Mouse (Mus musculus) brain, adult 2 months (tissue): Measurements from ENCODE around the gene Lhfp.
"Not testable (repeated sequence)": the region's sequence is repeated elsewhere in the genome, so short reads cannot be mapped to it uniquely, and the experiment has no call there.

Experiments used
- DNase-seq: peaks from one replicate; pipeline ENCODE4 v3.0.0; 2011; ENCODE audit warnings: low read depth, low spot score

The Lhfp gene

DNA sequence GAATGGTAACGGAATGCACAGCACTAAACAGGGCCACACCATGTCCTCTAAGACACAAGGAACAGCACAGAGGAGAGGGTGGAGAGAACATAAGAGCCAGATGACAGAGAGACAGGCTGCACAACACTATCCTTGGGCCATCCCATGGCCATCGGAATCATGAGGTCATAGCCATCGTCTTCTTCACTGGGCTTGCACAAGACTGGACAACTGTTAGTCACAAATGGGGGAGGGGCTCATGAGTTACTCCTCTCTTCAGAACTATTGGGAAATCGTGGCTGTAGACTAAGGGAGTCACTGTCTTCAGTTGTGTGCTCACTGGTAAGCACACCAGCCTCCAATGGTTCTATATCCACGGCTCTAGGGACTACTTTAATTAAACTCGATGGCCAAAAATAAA lies 224.8 kb downstream of the Lhfp start:
- no peak for DNase-seq

DNA sequence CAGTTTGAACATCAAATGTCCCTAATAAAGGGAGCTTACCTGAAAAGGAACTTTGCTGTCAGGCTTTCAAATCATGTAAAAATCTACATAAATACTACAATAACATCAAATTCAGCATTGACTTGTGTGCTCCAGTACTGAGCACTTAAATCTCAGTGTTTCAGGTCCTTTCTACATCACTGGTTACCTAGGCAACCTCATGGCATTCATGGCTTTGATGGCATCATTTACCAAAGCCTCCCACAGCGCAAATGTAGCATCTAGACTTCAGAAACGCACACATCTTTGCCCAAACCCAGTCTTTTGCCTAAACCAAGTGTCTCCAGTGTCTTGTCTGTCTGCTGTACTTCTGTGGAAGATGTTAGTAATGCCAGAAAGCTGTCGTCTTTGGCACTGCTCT lies 225.7 kb downstream of the Lhfp start:
- peak; percentile 29 for DNase-seq

DNA sequence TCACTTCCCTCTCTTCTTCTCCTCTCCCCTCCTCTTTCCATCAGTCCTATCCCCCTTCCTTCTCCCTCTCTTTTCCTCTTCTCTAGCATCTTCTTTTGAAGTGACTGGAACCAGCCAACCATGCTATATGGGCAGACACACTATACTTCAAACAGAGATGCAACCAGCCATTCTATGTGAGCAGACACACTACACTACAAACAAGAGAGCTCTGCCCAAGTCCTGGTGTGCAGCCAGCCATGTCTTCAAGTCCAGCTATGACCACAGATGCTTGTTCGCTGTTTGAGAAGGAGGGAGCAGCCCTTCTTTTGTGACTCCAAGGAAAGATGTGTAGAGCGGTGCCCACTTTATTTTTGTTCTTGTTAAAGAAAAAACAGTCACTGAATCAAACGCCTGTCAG lies 231.9 kb downstream of the Lhfp start:
- no peak for DNase-seq

DNA sequence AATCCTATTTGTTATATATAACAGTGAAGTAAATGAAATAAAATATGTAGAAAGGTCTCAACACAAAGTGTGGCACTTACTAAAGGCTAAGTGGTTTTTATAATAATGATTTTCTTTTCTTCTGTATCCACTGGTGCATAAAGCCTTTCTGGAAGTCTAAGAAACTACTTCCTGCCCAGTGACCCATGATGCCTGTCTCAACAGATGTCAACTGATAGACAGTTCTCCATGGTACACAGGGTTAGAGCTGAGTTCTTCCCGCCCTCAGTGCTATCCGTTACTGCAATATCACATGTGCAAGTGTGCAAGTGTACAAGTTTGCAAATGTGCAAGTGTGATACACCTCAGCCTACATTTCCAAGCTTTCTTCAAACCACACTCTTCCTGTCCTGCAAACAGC lies 236.7 kb downstream of the Lhfp start:
- no peak for DNase-seq

DNA sequence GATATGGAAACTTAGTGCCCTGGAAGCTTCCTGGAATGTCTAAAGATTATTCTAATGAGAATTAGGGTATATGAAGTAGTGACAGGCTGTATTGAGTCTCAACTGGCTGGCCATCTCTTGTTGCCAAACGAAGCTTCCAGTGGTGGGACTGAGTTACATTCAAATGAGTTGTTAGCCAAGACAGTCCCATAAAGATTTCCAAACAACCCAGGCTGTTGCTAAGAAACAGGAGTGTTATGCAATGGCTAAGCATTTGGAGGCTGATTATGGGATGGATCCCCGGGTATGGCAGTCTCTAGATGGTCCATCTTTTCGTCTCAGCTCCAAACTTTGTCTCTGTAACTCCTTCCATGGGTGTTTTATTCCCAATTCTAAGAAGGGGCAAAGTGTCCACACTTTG lies 240.7 kb downstream of the Lhfp start:
- DNase-seq: not testable (repeated sequence)

DNA sequence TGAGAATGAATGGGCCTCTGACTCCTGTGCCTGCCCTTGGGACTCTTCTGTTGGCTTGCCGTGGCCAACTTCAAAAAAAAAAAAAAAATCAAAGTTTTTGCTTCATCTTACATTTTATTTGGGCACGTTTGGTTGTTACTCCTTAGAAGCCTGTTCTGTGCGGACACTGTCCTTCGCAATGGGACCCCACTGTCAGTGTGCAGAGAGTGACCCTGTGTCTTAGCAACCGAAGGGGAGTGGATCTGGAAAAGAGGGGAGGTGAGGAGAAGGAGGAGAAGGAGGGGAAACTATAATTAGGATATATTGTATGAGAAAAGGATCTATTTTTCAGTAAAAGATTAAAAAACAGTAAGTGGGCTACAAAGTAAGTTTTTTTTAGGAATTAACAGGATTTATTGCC lies 242.7 kb downstream of the Lhfp start:
- no peak for DNase-seq

DNA sequence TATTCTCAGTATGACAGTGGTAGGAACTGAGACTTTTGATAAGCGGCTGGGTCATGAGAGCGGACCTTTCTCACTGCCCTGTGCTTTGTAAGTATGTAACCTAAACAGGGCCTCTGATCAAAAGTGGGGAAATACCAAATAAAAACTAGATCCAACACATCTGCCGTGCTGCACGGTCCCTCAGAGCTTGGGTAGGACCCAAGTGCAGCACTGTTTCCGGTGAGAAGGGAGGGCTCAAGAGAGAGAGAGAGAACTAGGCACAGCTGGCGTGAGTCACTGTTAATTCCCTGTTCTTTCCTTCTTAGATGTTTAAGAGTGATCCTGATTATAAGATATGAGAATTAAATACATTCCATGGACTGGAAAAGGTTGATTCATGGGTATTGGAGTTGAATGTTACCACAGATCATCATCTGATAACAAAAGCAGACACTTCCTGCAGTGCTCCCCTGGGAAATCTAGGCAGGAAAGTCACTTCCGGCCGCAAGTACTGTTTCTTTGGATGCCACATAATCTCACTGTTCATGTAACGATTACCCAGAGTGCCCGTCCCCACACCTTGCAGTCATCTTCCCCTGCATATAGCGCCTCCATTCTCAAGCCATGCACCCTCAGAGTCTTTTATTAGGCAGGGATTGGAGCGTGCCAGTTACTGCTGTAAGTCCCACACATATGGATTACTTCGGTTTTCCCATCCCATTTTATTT lies 243.3 kb downstream of the Lhfp start:
- DNase-seq: peak; percentile 62

DNA sequence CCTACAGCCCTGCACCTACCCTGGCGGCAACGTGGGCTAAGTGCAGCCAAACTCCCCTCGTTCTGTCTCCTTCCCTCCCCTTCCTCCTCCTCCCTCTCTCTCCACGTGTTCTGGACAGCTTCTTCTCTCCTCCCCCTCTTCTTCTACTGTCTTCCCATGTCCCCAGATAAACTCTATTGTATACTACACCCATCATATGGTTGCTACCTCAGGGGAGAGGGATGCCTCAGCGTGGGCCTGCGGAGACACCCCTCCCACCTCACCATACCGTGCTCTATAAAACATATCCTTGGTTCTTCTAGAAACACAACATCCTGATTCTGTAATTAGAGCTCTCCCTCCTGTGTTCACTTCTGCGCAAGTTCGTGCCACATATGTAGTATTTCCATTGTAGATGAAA lies 247.3 kb downstream of the Lhfp start:
- no peak for DNase-seq

DNA sequence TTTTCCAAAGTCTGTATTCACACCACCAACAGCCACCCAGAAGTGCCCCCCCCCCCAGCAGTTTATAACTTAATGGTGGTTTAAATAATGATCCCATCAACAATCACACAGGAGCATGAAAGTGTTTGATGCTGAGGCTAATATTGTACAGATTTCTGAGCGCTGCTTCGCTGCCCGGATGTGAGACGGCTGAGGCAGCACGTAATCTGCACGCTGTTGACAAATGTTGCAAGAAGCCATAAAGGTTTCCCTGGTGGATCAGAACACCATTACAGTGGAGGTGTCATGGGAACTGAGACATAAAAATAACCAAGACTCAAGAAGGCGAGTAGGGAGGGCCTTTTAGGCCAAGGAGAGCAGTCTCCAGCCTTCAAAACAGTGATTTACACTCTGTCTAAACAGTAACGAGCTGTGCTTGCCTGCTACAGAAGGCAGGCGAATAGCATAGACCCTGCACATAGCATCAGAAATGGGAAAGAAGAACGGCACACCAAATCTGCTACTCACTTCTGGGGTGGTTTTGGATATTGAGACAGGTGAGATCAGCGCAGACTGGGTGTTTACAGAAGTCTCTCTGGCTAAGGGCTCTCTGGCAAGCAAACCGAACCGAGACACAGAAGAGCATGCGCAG lies 248.4 kb downstream of the Lhfp start:
- DNase-seq: no peak

DNA sequence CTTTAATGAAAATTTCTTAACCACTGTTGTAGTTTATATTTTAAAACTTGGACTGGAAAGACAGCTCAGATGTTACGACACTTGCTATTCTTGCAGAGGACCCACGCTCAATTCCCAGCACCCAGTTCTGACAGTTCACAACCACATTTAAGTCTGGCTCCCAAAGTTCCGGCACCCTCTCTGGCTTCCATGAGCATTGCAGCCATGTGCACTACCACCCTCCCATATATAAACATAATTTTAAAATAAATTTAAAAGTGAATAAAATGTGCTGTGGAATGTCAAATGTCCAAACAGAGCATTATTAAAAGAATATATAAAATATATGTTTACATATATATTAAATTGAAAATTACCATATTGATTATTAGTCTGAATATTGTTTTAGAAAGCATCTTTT lies 249.9 kb downstream of the Lhfp start:
- DNase-seq: no peak

DNA sequence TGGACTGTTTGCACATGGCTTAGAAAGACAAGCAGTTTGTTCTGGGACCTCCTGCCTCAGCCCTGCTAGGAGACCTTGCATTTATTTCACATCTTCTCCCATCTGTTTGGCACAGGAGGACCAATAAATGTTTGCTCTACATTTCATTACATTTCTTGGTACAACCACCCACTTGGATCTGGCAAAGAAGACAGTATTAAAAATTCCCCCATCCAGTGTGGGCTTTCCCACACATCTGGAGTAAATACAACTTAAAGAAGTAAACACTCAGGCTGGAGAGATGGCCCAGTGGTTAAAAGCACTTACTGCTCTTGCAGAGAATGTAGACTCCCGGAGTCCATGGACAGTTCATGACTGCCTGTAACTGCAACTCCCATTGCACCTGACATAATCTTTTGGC lies 250.6 kb downstream of the Lhfp start:
- no peak for DNase-seq

DNA sequence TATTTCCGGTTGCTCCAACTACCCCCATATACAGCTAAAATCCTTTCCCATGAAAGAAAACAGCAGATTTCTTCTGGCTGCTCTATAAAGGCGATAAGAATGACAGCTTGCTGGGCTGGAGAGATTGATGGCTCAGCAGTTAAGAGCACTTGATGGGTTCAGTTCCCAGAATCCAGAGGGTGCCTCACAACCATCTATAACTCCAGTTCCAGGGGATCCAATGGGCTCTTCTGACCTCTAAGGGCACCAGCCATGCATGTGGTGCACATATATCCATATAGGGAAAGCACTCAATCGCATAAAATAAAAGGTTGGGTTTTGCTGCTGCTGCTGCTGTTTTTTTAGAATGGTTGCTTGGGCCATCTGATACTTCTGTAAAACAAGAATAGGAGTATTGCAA lies 251.1 kb downstream of the Lhfp start:
- DNase-seq: no peak

DNA sequence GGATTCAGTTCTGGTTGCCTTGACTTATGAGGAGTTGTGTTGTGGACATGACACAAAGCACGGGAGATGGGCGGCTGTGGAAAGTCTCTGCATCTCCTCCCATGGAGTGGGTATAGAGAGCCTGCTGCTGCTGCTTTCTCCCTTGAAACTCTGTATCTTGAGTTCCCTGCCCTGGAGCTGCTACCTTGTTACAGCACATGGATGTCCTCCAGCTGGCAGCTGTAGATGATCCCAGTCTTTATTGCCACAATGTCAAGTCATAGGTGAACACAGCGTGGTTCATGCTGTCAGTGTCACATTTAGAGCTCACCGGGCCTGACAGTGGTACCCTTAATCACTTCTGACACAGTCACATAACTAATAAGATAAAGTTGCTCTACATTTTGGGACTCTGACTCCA lies 251.7 kb downstream of the Lhfp start:
- DNase-seq: no peak

DNA sequence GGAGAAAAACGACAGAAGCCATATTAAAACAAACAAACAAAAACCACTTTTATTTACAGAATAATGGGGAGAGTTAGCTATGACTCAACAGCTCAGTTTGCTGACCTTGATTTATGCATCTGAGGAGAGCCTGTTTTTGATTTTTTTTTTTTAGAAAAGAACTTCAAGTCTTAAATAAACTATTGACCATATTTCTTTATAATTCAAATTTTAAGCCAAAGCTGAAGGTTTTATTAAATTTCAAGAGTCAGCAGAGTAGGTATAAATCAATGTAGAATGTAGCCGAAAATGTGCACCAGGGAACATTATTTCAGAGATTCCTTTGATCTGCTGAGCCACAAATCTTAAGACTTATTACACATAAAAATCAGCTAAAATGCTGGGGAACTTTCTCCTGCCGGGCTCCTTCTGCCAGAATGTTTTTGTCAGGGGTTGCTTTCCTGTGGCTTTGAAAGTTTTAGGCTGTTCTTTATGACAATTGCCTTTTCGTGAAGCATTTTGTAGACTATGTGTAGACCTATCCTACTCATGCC lies 252.6 kb downstream of the Lhfp start:
- DNase-seq: no peak

DNA sequence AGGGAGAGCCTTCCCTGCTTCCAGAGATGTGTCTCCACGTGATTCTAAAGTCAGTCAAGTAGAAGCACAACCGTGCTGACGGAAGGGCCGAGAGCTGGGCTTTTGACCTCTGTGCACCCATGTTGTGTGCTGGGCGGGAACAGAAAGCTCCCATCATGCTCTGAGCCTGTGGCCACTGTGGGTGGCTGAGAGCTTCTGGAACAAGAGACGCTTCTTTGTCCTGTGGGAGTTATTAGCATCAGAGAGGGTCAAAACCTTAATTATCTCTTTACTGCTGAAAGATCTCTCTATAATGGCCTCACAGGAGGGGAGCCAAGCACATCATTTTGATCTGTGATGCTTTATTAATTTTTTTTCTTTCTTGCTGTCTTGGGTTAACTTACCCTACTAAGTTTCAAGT lies 253.5 kb downstream of the Lhfp start:
- DNase-seq: no peak

DNA sequence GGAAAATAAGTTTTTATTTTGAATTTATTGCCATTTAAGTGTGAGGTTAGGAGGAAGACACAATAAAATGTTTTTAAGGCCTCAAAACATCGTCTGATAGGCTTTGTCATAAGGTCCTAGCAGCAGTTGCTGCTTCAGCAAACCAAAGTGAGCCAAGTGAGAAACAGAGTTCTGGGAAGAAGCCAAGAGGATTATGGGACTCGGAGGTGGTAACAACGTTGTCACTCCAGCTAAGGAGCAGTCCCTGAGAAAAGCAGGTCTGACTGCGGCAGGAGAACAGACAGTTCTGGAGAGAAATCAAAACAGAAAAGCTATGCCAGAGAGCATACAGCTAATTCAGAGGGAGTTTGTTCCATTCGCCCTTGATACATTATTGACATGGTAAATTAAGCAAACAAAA lies 260.5 kb downstream of the Lhfp start:
- DNase-seq: peak; percentile 45

DNA sequence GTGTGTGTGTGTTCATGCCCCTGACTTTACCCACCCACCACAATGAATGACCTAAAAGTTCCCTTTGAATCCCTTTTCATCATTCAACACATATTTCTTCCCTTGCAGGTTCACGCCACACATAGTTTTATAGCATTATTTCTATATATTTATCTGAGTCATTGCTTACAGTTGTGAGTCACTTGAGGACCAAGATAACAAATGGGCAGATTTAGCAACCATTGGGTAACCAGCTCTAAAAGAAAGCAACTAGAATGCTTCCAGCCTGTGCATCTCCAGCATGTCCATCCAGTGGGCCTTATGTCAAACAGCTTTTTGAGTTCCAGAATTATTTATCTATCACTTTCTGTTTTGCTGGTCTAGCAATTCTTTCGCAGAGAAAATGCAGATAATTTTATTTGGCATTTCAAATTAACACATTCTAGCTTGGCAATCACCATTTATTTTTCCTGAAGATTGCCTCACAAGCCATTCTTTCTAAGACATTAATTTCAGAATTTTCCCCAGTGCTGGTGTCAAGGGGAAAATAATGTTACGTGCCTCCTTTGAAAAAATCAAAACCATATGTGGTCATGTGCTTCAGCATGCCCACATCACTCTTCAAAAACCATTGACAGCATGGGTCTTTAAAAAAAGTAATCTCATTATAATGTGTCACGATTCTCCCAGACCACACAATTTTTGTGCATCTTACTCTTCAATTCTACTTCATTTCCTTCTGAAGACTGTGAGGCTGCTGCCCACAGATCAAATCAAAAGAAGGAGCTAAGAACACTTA lies 263.0 kb downstream of the Lhfp start:
- no peak for DNase-seq

DNA sequence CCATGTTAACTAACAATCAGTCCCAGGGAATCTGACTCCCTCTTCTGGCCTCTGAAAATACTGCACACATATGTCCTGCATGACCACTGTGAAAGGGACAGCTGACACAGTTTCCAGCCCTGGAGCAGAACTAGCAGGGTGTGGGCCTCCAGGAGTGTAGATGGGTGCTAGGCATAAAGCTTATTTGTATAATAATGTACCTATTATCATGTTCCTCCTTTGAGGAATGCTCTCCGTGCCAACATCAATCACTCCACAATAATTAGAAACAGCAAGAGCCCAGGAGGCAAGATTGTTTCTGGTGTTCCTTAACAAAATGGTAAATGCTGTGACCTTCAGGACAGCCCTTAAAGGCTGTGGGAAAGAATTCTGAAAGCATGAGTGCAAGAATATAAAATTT lies 264.5 kb downstream of the Lhfp start:
- DNase-seq: no peak

DNA sequence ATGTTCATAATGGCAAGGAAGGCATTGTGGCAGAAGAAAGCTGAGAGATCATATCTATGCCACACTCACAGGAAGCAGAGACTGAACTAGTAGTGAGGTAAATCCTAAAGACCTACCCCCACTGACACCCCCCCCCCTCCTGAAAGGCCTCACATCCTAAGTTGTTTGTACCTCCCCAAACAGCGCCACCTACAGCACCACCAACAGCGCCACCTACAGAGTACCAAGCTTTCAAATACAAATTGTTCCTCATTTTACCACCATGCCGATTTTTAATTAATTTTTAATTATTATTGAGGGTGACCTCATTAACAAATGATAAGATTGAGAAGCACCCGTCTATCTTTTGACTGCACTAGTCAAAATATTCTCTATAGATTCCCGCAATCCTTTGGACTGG lies 267.3 kb downstream of the Lhfp start:
- no peak for DNase-seq

DNA sequence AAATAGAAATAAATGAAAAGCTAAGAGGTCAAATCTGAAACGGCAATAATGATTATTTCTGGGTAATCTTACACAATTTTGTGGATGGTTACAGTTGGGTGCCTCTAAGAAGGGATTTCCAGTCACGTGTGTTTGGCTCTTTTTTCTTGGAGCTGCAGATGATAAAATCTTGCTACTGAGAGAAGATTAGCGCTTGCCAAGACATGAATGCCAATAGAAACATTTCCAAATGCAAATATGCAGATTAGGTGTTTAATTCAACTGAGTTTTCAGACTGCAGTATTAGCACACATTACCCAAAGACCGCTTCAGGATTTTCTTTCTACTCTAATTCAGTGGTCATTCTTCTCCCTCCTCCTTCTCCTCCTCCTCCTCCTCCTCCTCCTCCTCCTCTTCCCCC lies 268.8 kb downstream of the Lhfp start:
- DNase-seq: peak; percentile 50

DNA sequence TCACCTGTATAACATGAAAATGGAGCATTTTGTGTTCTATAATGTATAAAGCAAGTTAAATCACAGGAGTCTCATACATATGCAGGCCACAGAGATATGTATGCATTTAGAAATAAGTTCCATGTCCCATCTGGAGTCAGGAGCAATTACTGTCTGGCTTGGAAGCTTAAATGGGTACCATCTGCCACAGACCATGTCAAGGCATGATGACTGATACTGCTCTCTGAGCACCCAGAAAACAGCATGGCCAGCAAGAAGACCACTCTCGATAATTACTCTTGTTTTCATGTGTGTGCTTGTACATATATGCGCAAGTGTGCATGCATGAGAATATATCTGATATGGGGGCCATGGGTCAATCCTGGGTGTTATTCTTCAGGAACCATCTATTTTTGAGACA lies 269.3 kb downstream of the Lhfp start:
- DNase-seq: no peak
